Mouse (Mus musculus) natural killer cell, adult 2 months (primary cell): ENCODE measurements around the gene Pidd1.

Experiments used
- DNase-seq, 2 experiments: peaks; one replicate each; pipeline ENCODE4 v3.0.0; 2022; ENCODE audit warnings: low spot score in 2 of 2

Pidd1 gene

GRCm38 (mm10) chr7:141443828-141444237, at the start of gene Pidd1:
TSS of gene Pidd1 (minus strand) at chr7:141444025.
- no peak for DNase-seq

- DNase-seq: no peak
These were observed 48.9 kb upstream of the Pidd1 start for GRCm38 (mm10) chr7:141492738-141493137.

- DNase-seq: no peak
These were observed 47.3 kb upstream of the Pidd1 start for GRCm38 (mm10) chr7:141491151-141491550.

- DNase-seq: no peak
These were observed 43.3 kb upstream of the Pidd1 start for GRCm38 (mm10) chr7:141487141-141487540.

GRCm38 (mm10) chr7:141486239-141486638, 42.4 kb upstream of the Pidd1 start:
- no peak for DNase-seq

- DNase-seq: no peak
These were observed 41.8 kb upstream of the Pidd1 start for GRCm38 (mm10) chr7:141485606-141486005.

GRCm38 (mm10) chr7:141485186-141485585, 41.4 kb upstream of the Pidd1 start:
- no peak for DNase-seq

- DNase-seq: no peak
These were observed 40.6 kb upstream of the Pidd1 start for GRCm38 (mm10) chr7:141484186-141485120.

GRCm38 (mm10) chr7:141483114-141483653, 39.4 kb upstream of the Pidd1 start:
- DNase-seq: no peak

- DNase-seq: no peak
These were observed 38.8 kb upstream of the Pidd1 start for GRCm38 (mm10) chr7:141482531-141483024.

GRCm38 (mm10) chr7:141481498-141482401, 37.9 kb upstream of the Pidd1 start:
- peak; percentile 51 to 58 for DNase-seq

GRCm38 (mm10) chr7:141480842-141481497, 37.1 kb upstream of the Pidd1 start:
- peak; percentile 69 to 75 for DNase-seq

GRCm38 (mm10) chr7:141478270-141478748, 34.5 kb upstream of the Pidd1 start:
- DNase-seq: no peak

- no peak for DNase-seq
These were observed 33.9 kb upstream of the Pidd1 start for GRCm38 (mm10) chr7:141477578-141478269.

GRCm38 (mm10) chr7:141476981-141477370, 33.2 kb upstream of the Pidd1 start:
- no peak for DNase-seq

- DNase-seq: peak; percentile 45 to 53
These were observed 32.6 kb upstream of the Pidd1 start for GRCm38 (mm10) chr7:141476226-141476980.

- no peak for DNase-seq
These were observed 32.0 kb upstream of the Pidd1 start for GRCm38 (mm10) chr7:141475805-141476158.

GRCm38 (mm10) chr7:141475011-141475804, 31.4 kb upstream of the Pidd1 start, which contains the start of the genes Polr2l and Tspan4:
TSS of gene Polr2l (minus strand) at chr7:141475132.
TSS of gene Tspan4 (plus strand) at chr7:141475240.
- peak; percentile 82 to 86 for DNase-seq

GRCm38 (mm10) chr7:141474160-141474559, 30.3 kb upstream of the Pidd1 start:
- DNase-seq: no peak
